Mouse (Mus musculus): ENCODE measurements around the gene Tex19.2.
"Not testable (repeated sequence)": the region's sequence is repeated elsewhere in the genome, so short reads cannot be mapped to it uniquely, and the experiment has no call there.

Tex19.2 gene

DNA sequence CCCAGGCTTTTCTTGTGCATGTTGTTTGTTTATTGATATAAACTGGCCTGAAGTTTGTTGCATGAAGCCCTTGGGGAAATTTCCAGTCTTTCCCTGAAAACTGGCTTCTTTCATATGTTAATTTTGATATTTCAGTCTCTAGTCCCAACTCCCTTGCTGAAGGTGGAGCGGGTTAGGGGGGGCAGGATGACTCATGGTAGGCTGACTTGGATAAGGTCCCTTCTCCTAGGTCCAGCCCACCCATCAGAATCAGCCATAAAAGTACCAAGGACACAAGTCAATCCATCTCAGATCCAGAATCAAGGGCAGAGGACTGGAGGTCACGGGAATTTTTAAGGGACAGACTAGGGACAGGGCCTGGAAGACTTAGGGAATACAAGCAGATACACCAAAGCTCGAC, 7.4 kb downstream of the Tex19.2 start:
- DNase-seq (ENCODE audit: low spot score), result no peak

GRCm38 (mm10) chr11:121109986-121110385, 8.5 kb downstream of the Tex19.2 start:
- peak; percentile 15 for DNase-seq (ENCODE audit: low spot score)

DNA sequence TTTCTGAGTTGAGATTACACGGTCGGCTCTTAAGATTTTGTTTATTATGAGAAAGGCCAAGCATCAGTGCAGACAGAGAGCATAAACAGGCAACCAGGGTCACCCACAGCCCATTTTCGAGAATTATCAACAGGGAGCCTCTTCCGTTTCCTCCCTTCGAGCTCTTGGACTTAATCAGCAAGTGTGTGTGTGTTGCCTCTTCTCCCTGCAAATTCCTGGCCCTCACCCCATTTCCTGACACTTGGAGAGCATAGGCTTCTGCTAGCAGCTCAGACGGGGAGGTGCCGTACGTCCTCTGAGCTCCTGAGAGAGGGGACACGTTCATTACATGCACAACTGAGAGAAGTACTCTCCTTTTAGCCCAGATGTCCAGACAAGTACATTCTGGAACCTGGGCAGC, 10.4 kb downstream of the Tex19.2 start:
- DNase-seq (ENCODE audit: low spot score), result no peak

- not testable (repeated sequence) for DNase-seq (ENCODE audit: low spot score)
Measured at GRCm38 (mm10) chr11:121107242-121107641, 11.2 kb downstream of the Tex19.2 start.

DNA sequence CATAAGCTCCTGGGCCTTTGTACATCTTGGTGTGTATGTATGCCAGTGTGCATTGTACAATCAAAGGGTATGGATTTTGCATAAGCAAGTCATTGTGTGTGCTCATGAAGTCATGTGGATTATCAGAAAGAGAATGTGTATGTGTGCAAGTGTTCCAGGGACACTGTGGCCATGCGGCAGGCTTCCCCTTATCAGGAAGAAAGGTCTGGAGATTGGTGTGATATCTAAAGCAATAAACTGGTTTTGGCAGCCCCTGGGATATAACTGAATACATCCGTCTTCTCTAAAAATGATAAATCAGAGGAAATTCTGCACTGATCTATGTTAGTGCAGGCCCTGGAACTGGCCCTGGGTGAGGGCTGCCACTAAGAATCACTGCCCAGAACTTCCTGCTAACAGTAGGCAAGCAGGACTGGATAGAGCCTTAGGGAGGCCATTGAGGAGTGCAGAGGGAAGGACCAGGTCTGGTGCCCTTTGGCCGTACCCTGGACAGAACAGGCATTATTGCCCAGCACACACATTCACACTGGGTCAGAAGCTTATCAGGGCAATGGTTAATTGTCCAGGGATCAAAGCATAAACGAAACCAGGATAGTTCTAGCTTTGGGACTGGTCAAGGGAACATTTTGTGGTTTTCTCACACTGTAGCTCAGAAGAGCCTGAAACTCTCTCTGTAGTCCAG, 17.2 kb downstream of the Tex19.2 start:
- DNase-seq (ENCODE audit: low spot score), result no peak

DNA sequence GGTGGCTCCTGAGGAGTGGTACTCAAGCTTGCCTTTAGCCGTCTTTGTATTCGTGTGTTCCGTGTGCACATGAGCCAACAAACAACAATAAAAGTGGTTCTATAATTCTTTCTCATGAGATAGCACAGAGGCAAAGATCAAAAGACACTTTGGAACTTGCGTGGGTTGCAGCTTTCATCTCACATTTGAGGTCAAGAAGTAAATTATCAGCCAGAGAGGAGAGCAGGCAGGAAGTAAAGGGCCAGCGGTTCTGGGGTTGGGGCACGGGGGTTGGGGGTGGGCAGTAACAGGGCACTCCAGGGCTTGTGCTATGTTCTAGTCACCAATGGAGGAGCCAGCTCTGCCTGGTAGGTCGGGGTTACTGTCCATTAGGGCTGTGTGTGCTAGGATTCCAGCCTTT, 17.8 kb downstream of the Tex19.2 start:
- no peak for DNase-seq (ENCODE audit: low spot score)

GRCm38 (mm10) chr11:121099762-121100161, 18.7 kb downstream of the Tex19.2 start:
- DNase-seq (ENCODE audit: low spot score), result no peak

DNA sequence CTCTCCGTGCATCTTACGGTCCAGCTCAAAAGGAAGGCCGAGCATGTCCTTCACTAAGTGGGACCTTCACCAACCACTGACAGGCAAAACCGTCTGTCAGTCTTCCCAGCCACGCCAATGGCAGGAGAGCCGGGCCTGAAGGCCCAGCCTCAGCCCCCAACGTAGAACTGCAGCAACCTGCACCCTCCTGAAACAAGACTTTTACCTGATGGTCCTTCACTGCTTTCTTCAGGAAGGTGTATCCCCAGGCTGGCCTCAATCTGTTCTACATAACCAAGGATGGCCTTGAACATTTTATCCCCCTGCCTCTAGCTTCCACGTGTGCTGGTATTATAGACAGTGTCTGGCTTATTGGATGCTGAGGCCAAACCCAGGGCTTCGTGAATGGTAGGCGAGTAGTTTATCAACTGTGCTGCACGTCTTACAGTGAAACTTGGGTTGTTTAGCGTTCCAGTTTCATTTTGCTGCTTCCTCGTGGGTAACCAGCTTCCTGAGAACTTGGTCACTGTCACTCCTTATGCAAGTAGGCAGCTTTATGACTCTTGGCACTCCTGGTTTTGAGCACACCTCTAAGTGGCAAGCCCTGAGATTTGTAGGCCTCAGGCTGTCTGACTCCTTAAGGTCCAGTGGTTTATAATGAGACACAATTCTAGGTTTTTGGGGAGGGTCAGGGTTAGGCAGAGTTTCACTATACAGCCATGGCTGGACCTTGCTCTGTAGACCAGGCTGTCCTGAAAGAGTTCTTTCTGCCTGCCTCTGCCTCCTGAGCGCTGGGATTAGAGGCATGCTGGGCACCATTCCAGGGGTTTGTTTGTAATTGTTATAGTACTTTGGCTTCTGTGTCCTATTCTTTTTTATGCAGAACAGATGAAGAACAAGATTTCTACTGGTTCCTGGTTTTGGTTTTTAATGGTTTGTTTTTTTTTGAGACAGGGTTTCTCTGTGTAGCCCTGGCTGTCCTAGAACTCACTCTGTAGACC, 25.6 kb downstream of the Tex19.2 start:
- no peak for DNase-seq (ENCODE audit: low spot score)

DNA sequence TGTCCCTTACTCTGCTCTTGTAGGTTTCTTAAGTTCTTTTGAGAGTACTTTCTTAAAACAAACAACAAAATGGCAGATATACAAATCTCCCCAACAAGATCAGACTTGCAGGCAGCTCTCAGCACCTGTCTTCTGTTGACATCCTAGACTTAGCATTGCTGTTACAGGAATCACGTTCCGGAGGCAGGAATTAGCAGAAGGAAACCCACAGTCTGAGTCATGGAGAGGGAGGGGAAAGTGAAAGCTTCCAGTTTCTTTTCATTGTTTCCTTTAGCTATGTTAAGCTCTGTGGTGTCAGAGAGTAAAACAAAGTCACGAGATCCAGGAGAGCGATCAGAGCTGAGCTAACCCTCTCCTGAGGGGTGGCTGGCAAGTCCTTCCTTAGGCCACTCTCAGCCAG, 27.5 kb downstream of the Tex19.2 start:
- no peak for DNase-seq (ENCODE audit: low spot score)

- DNase-seq (ENCODE audit: low spot score), result no peak
Measured at GRCm38 (mm10) chr11:121089756-121090546, 28.5 kb downstream of the Tex19.2 start.

GRCm38 (mm10) chr11:121088997-121089396, 29.5 kb downstream of the Tex19.2 start:
- DNase-seq (ENCODE audit: low spot score), result no peak

- no peak for DNase-seq (ENCODE audit: low spot score)
Measured at GRCm38 (mm10) chr11:121086296-121086695, 32.2 kb downstream of the Tex19.2 start.

DNA sequence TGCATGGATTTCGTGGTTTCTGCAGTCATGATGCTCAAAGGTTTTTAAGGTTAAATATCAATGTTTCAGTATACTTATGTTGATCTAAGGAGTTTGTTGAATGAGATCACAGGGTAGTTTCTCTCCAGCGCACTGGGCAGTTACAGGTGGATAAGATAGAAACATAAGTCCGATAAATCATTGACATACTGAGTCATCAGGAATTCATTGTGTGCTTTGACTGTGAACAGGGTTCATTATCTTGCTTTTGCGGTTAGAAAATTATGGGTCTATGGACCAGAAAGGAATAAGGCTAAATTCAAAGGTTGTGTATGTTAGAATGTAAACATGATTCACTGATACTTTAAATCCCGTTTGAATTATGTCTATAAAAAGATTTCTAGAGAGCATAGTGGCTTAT, 33.3 kb downstream of the Tex19.2 start:
- DNase-seq (ENCODE audit: low spot score), result no peak

DNA sequence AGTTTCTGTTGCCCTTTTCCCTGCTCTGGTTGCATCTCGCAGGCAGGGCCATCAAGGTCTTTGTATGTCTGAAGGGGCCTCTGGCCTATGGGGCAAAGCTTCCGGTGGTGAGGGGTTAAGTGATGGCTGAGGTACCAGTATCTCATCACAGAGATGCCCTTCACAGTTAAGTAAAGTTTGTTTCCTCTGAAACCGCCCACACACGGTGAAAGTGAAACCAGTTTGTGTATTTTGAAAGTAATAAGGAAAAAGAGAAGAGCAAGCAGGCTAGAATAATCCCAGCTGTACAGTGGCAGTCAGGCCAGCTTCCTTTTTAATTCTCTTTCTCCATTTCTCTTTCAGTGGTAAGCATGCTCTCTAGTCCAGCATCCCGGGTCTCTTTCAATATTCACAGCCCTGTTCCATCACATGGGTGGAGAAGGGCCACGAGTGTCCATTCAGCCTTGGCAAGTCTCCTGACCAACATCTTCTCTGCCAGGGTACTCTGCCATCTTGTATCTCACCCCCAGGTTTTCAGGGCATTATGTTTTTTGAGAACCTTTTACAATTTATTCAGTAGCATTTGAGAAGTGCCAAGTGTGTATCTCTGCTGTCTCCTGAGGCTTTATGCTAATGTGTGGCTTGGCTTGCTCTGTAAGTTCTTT, 35.5 kb downstream of the Tex19.2 start:
- no peak for DNase-seq (ENCODE audit: low spot score)

- no peak for DNase-seq (ENCODE audit: low spot score)
Measured at GRCm38 (mm10) chr11:121082250-121082649, 36.2 kb downstream of the Tex19.2 start.

GRCm38 (mm10) chr11:121081120-121081519, 37.4 kb downstream of the Tex19.2 start, which contains the start of gene Sectm1a:
Gene Sectm1a, minus strand, starts transcription at chr11:121081220.
- no peak for DNase-seq (ENCODE audit: low spot score)

DNA sequence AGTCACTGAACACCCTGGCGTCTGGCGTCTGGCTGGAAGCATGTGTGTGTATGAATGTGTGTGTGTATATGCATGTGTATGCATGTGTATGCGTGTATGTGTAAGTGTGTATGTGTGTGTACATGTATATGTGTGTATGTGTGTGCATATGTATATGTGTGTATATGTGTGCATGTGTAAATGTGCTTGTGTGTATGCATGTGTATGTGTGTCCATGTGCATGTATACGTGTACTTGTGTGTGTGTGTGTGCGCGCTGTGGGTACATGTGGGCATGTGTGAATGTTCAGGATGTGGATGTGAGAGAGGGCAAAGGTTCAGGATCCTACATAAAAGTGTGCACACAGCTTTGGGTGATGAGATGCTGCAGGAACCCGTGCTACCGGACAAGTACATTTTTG, 38.1 kb downstream of the Tex19.2 start:
- no peak for DNase-seq (ENCODE audit: low spot score)

DNA sequence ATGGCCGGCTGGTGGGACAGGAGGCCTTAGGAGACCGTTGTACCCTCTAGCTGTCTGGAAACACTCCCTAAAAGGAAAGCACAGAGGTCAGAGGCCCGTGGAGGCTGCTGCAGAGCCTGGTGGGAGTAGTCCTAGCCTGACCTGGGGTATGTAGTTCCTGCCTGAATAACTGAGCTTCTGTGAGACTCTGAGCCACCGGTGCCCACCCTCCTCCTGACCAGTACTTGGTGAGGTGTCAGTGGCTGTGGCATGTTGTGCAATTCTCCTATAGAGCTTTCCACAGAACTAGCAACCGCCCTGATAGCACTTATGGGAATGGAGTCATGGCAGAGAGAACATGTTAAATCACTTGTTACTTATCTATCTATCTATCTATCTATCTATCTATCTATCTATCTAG, 42.8 kb downstream of the Tex19.2 start:
- DNase-seq (ENCODE audit: low spot score), result no peak

DNA sequence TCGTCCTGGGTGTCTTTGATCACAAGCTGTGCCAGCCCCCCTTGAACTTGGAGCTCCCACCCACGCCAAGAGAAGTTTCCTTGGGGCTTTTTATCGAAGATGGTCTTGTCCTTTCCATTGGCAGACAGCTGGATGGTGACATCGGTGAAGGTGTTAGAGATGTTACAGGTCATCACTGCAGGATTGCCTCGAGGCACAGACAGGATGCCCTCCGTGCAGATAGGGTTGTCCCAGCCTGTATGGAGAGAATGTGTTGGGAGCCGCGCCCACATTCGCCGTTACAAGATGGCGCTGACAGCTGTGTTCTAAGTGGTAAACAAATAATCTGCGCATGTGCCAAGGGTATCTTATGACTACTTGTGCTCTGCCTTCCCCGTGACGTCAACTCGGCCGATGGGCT, 48.8 kb downstream of the Tex19.2 start:
- DNase-seq (ENCODE audit: low spot score), result not testable (repeated sequence)

- DNase-seq (ENCODE audit: low spot score), result no peak
Measured at GRCm38 (mm10) chr11:121067895-121068294, 50.6 kb downstream of the Tex19.2 start.
